Mouse (Mus musculus): Measurements from ENCODE around the gene Sat2. TPM values are rescaled to one million over a fixed set of nuclear protein-coding genes. Genes with fewer than 3 reads are reported as not detected.

Sat2 gene
- total RNA-seq, 2 experiments from 2014 or later, result not detected

GRCm38 (mm10) chr11:69664841-69665240 lies 43.0 kb downstream of the Sat2 start:
- ATAC-seq (replicated peaks; ENCODE audit: low FRiP score, low TSS enrichment, poor library complexity, severe bottlenecking), result no peak

- ATAC-seq (replicated peaks; ENCODE audit: low FRiP score, low TSS enrichment, poor library complexity, severe bottlenecking), result no peak
Observed at GRCm38 (mm10) chr11:69665457-69665960, 43.7 kb downstream of the Sat2 start.

GRCm38 (mm10) chr11:69665961-69666664 lies 44.3 kb downstream of the Sat2 start, which contains the start of gene Cd68:
Cd68 (minus strand) TSS chr11:69666153.
- no peak; the same call in 1 of the 2 replicates for ATAC-seq (replicated peaks; ENCODE audit: low FRiP score, low TSS enrichment, poor library complexity, severe bottlenecking)

GRCm38 (mm10) chr11:69666665-69667005 lies 44.8 kb downstream of the Sat2 start:
- no peak for ATAC-seq (replicated peaks; ENCODE audit: low FRiP score, low TSS enrichment, poor library complexity, severe bottlenecking)

DNA sequence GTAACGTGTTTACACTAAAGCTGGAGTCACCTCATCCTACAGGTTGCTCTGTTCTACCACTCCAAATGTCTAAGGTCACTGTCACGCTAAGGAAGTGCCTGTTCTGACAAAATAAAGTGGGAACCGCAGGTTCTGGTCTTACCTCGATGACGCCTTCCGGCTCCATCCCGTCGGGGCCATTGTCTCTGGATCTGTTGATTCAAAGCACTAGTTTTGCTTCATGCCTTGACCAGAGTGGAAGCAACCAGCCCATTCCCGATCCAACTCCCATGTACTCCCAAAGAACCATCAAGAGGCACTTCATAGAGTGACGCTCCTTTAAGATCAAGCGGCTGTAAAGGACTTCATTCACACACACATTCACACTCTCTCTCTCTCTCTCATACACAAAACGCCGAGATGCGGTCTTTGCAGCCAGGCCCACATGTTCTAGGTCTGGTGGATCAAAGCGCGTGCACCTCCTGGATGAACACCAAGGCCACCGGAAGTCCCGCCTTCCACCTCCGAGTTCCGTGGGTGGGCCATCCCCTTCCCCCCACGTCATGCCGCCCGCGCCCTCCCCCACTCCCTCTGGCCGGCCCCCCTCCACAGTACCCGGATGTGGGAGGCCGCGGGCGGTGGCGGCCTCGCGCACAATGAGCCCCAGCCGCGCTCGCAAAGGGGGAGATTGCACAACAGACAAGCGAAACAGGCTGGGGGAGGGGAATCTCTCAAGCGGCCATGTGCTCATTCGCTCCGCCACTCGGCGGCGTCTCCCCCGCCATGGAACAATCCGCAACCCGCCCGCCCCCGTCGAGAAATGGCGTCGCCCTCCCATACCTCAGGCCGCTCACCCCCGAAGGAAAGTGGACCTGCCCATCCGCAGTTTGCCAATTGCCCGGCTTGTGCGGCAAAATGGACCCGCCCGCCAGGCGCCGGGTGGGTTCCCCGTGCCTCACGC lies 49.2 kb downstream of the Sat2 start:
- peak; percentile 54 for ATAC-seq (replicated peaks; ENCODE audit: low FRiP score, low TSS enrichment, poor library complexity, severe bottlenecking)

- peak; percentile 8; the same call in 1 of the 2 replicates for ATAC-seq (replicated peaks; ENCODE audit: low FRiP score, low TSS enrichment, poor library complexity, severe bottlenecking)
Observed at GRCm38 (mm10) chr11:69671726-69672124, 49.9 kb downstream of the Sat2 start.

DNA sequence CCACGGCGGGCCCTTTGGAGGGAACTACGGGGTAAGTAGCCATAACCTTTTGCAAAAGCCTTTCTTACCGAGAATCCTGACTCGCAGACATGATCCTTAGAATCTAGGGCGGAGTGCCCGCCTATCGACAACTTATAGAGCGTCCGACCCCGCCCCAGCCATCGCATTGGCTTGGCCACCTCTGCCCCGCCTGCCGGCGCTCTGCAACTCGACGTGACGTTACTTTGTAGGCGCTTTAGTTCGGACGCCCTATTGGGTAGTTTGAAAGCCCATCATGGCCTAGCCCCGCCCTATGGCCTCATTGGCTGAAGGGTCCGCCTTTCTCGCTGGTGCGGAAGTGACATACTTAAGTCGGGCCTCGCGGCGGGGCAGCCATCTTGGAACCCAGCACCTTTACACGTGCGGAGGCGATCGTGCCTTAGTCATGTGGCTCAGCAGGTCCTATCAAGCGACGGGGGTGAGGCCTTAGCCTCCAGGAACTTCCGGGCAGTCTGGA lies 50.4 kb downstream of the Sat2 start, which contains the start of gene Eif4a1:
Eif4a1 (minus strand) TSS at position 213 of the 496 bp plus-strand sequence.
- peak; percentile 95 for ATAC-seq (replicated peaks; ENCODE audit: low FRiP score, low TSS enrichment, poor library complexity, severe bottlenecking)

Other genes with a start within 250 kb of the Sat2 start
Only the 30 nearest of the 32 such genes appear.
- gene Cyb5d1, start 226.4 kb upstream of the Sat2 start, total RNA-seq (2014; fragmentation: Nextera tagmentation), result 16.2 and 20.9 TPM in 2 replicates
- 36.7 and 41.7 TPM in 2 replicates for gene Cyb5d1, start 226.4 kb upstream of the Sat2 start, total RNA-seq (2017)
- gene Tmem88, start 223.8 kb upstream of the Sat2 start, total RNA-seq (2014; fragmentation: Nextera tagmentation), result 0.37 TPM in 1 of 2 replicates, not detected in the other
- gene Tmem88, start 223.8 kb upstream of the Sat2 start, total RNA-seq (2017), result not detected in 2 replicates
- gene Kdm6b, start 208.3 kb upstream of the Sat2 start, total RNA-seq (2014; fragmentation: Nextera tagmentation), result 19.3 and 22.1 TPM in 2 replicates
- gene Kdm6b, start 208.3 kb upstream of the Sat2 start, total RNA-seq (2017), result 1.6 and 2.7 TPM in 2 replicates
- not detected in 2 replicates for gene Dnah2, start 72.9 kb upstream of the Sat2 start, total RNA-seq (2014; fragmentation: Nextera tagmentation)
- gene Dnah2, start 72.9 kb upstream of the Sat2 start, total RNA-seq (2017), result not detected in 2 replicates
- gene Efnb3, start 61.8 kb upstream of the Sat2 start, total RNA-seq (2014; fragmentation: Nextera tagmentation), result 1.3 and 3.0 TPM in 2 replicates
- 0.50 and 0.52 TPM in 2 replicates for gene Efnb3, start 61.8 kb upstream of the Sat2 start, total RNA-seq (2017)
- 36.5 and 51.0 TPM in 2 replicates for gene Wrap53, start 41.8 kb upstream of the Sat2 start, total RNA-seq (2014; fragmentation: Nextera tagmentation)
- 9.6 and 14.5 TPM in 2 replicates for gene Wrap53, start 41.8 kb upstream of the Sat2 start, total RNA-seq (2017)
- gene Trp53, start 41.7 kb upstream of the Sat2 start, total RNA-seq (2014; fragmentation: Nextera tagmentation), result 286 and 348 TPM in 2 replicates
- 59.0 and 109 TPM in 2 replicates for gene Trp53, start 41.7 kb upstream of the Sat2 start, total RNA-seq (2017)
- 291 and 408 TPM in 2 replicates for gene Atp1b2, start 16.1 kb upstream of the Sat2 start, total RNA-seq (2014; fragmentation: Nextera tagmentation)
- 32.8 and 68.9 TPM in 2 replicates for gene Atp1b2, start 16.1 kb upstream of the Sat2 start, total RNA-seq (2017)
- not detected in 2 replicates for gene Shbg, start 4.1 kb upstream of the Sat2 start, total RNA-seq (2014; fragmentation: Nextera tagmentation)
- gene Shbg, start 4.1 kb upstream of the Sat2 start, total RNA-seq (2017), result not detected in 2 replicates
- gene Fxr2, start 11.0 kb downstream of the Sat2 start, total RNA-seq (2014; fragmentation: Nextera tagmentation), result 67.4 and 83.1 TPM in 2 replicates
- 36.4 and 45.6 TPM in 2 replicates for gene Fxr2, start 11.0 kb downstream of the Sat2 start, total RNA-seq (2017)
- 0.45 TPM in 1 of 2 replicates, not detected in the other for gene Sox15, start 33.3 kb downstream of the Sat2 start, total RNA-seq (2014; fragmentation: Nextera tagmentation)
- gene Sox15, start 33.3 kb downstream of the Sat2 start, total RNA-seq (2017), result not detected in 2 replicates
- 47.6 and 58.3 TPM in 2 replicates for gene Mpdu1, start 40.6 kb downstream of the Sat2 start, total RNA-seq (2014; fragmentation: Nextera tagmentation)
- gene Mpdu1, start 40.6 kb downstream of the Sat2 start, total RNA-seq (2017), result 40.6 and 41.1 TPM in 2 replicates
- 5.1 and 6.3 TPM in 2 replicates for gene Cd68, start 44.1 kb downstream of the Sat2 start, total RNA-seq (2014; fragmentation: Nextera tagmentation)
- 3.4 and 6.5 TPM in 2 replicates for gene Cd68, start 44.1 kb downstream of the Sat2 start, total RNA-seq (2017)
- 918 and 983 TPM in 2 replicates for gene Eif4a1, start 50.4 kb downstream of the Sat2 start, total RNA-seq (2014; fragmentation: Nextera tagmentation)
- 973 and 1,155 TPM in 2 replicates for gene Eif4a1, start 50.4 kb downstream of the Sat2 start, total RNA-seq (2017)
- gene Senp3, start 60.1 kb downstream of the Sat2 start, total RNA-seq (2014; fragmentation: Nextera tagmentation), result 96.1 and 117 TPM in 2 replicates
- gene Senp3, start 60.1 kb downstream of the Sat2 start, total RNA-seq (2017), result 98.4 and 120 TPM in 2 replicates
- gene Tnfsf13, start 63.8 kb downstream of the Sat2 start, total RNA-seq (2014; fragmentation: Nextera tagmentation), result 5.0 and 6.5 TPM in 2 replicates
- 11.7 and 23.0 TPM in 2 replicates for gene Tnfsf13, start 63.8 kb downstream of the Sat2 start, total RNA-seq (2017)
- gene Tnfsf12, start 73.8 kb downstream of the Sat2 start, total RNA-seq (2014; fragmentation: Nextera tagmentation), result 4.7 TPM in 1 of 2 replicates, not detected in the other
- 0.47 TPM in 1 of 2 replicates, not detected in the other for gene Tnfsf12, start 73.8 kb downstream of the Sat2 start, total RNA-seq (2017)
- 0.20 TPM in 1 of 2 replicates, not detected in the other for gene Tnfsfm13, start 74.1 kb downstream of the Sat2 start, total RNA-seq (2014; fragmentation: Nextera tagmentation)
- gene Tnfsfm13, start 74.1 kb downstream of the Sat2 start, total RNA-seq (2017), result 0.80 and 1.4 TPM in 2 replicates
- 106 TPM in 2 replicates for gene Polr2a, start 136.6 kb downstream of the Sat2 start, total RNA-seq (2014; fragmentation: Nextera tagmentation)
- gene Polr2a, start 136.6 kb downstream of the Sat2 start, total RNA-seq (2017), result 11.9 and 26.6 TPM in 2 replicates
- gene Slc35g3, start 139.9 kb downstream of the Sat2 start, total RNA-seq (2014; fragmentation: Nextera tagmentation), result not detected in 2 replicates
- gene Slc35g3, start 139.9 kb downstream of the Sat2 start, total RNA-seq (2017), result not detected in 2 replicates
- gene Zbtb4, start 143.9 kb downstream of the Sat2 start, total RNA-seq (2014; fragmentation: Nextera tagmentation), result 2.8 and 4.0 TPM in 2 replicates
- gene Zbtb4, start 143.9 kb downstream of the Sat2 start, total RNA-seq (2017), result 1.1 and 2.1 TPM in 2 replicates
- gene Chrnb1, start 173.9 kb downstream of the Sat2 start, total RNA-seq (2014; fragmentation: Nextera tagmentation), result 2.3 TPM in 1 of 2 replicates, not detected in the other
- 0.28 and 1.9 TPM in 2 replicates for gene Chrnb1, start 173.9 kb downstream of the Sat2 start, total RNA-seq (2017)
- 0.57 and 0.63 TPM in 2 replicates for gene Fgf11, start 179.8 kb downstream of the Sat2 start, total RNA-seq (2014; fragmentation: Nextera tagmentation)
- 2.3 TPM in 1 of 2 replicates, not detected in the other for gene Fgf11, start 179.8 kb downstream of the Sat2 start, total RNA-seq (2017)
- gene Tmem102, start 183.6 kb downstream of the Sat2 start, total RNA-seq (2014; fragmentation: Nextera tagmentation), result not detected in 2 replicates
- not detected in 2 replicates for gene Tmem102, start 183.6 kb downstream of the Sat2 start, total RNA-seq (2017)
- gene Gm39566, start 193.3 kb downstream of the Sat2 start, total RNA-seq (2014; fragmentation: Nextera tagmentation), result not detected in 2 replicates
- gene Gm39566, start 193.3 kb downstream of the Sat2 start, total RNA-seq (2017), result not detected in 2 replicates
- gene Spem2, start 196.4 kb downstream of the Sat2 start, total RNA-seq (2014; fragmentation: Nextera tagmentation), result not detected in 2 replicates
- gene Spem2, start 196.4 kb downstream of the Sat2 start, total RNA-seq (2017), result not detected in 2 replicates
- not detected in 2 replicates for gene Spem1, start 200.2 kb downstream of the Sat2 start, total RNA-seq (2014; fragmentation: Nextera tagmentation)
- gene Spem1, start 200.2 kb downstream of the Sat2 start, total RNA-seq (2017), result not detected in 2 replicates
- 7.9 and 8.3 TPM in 2 replicates for gene Nlgn2, start 215.8 kb downstream of the Sat2 start, total RNA-seq (2014; fragmentation: Nextera tagmentation)
- 2.9 and 3.8 TPM in 2 replicates for gene Nlgn2, start 215.8 kb downstream of the Sat2 start, total RNA-seq (2017)
- gene Tmem256, start 216.5 kb downstream of the Sat2 start, total RNA-seq (2014; fragmentation: Nextera tagmentation), result 166 and 210 TPM in 2 replicates
- gene Tmem256, start 216.5 kb downstream of the Sat2 start, total RNA-seq (2017), result 64.8 and 66.7 TPM in 2 replicates
- 54.7 and 61.3 TPM in 2 replicates for gene Plscr3, start 224.4 kb downstream of the Sat2 start, total RNA-seq (2014; fragmentation: Nextera tagmentation)
- 14.5 and 14.8 TPM in 2 replicates for gene Plscr3, start 224.4 kb downstream of the Sat2 start, total RNA-seq (2017)

Data from megakaryocyte-erythroid progenitor cell, adult 5-6 weeks (primary cell).